Mouse (Mus musculus) heart, adult 2 months (tissue): ENCODE measurements around the gene Pde3b. TPM values are rescaled to one million over a fixed set of nuclear protein-coding genes. Genes with fewer than 3 reads are reported as not detected.
A peak's percentile ranks its signal among the peaks of the same experiment; 100 is the strongest.
"Not testable (repeated sequence)": the region's sequence is repeated elsewhere in the genome, so short reads cannot be mapped to it uniquely, and the experiment has no call there.

ENCODE experiments used
- DNase-seq, 2 experiments: peaks; one replicate each; pipeline ENCODE4 v3.0.0; 2021
- H3K27ac ChIP-seq: fragments of 200-600 bp; 2 replicates; pipeline ENCODE4 v1.8.1; 2022
- H3K27me3 ChIP-seq: fragments of 200-500 bp; 2 replicates; pipeline ENCODE4 v1.6.1; 2012; ENCODE audit warnings: mild to moderate bottlenecking, low read length, inconsistent platforms, mixed read lengths; ENCODE audit not compliant: control insufficient read depth, insufficient read depth
- H3K36me3 ChIP-seq: fragments of 200-500 bp; 2 replicates; pipeline ENCODE4 v1.6.1; 2012; ENCODE audit warnings: low read length, inconsistent platforms; ENCODE audit not compliant: control insufficient read depth, insufficient read depth
- H3K4me1 ChIP-seq: fragments of 200-500 bp; 2 replicates; pipeline ENCODE4 v1.6.1; 2011; ENCODE audit warnings: low read length; ENCODE audit not compliant: control insufficient read depth, insufficient read depth
- H3K4me3 ChIP-seq: fragments of 200-600 bp; 2 replicates; pipeline ENCODE4 v1.8.1; 2022
- H3K79me2 ChIP-seq: fragments of 200-500 bp; replicated peaks from 2 replicates; pipeline ENCODE4 v1.6.1; 2012; ENCODE audit warnings: mild to moderate bottlenecking, inconsistent platforms, low read length, moderate library complexity, mixed read lengths; ENCODE audit not compliant: control insufficient read depth, insufficient read depth
- H3K9ac ChIP-seq: fragments of 200-500 bp; 2 replicates; pipeline ENCODE4 v1.6.1; 2012; ENCODE audit warnings: low read depth, mild to moderate bottlenecking, control low read depth, inconsistent platforms, low read length, mixed read lengths
- CTCF ChIP-seq: fragments of 200-600 bp; IDR thresholded peaks from 2 replicates; pipeline ENCODE4 v1.8.1; 2022; ENCODE audit warnings: antibody characterized with exemption, mild to moderate bottlenecking, moderate library complexity
- EP300 ChIP-seq: fragments of 200-500 bp; IDR thresholded peaks from 2 replicates; pipeline ENCODE4 v1.6.1; 2011; ENCODE audit warnings: low read depth, low read length, control low read depth; ENCODE audit not compliant: insufficient read depth
- POLR2A ChIP-seq: fragments of 200-500 bp; IDR thresholded peaks from 2 replicates; pipeline ENCODE4 v1.6.1; 2011; ENCODE audit warnings: mild to moderate bottlenecking, low read depth, low read length, control low read depth; ENCODE audit not compliant: insufficient read depth
- WGBS: fragments of 180-500 bp; shearing (Covaris S2); methylation state at CpG from one replicate; pipeline ENCODE4 v1.1.7; 2018; 5-methylcytosine and 5-hydroxymethylcytosine counted together
- intact Hi-C: fragments of 180-260 bp; cut with DNase I; formaldehyde crosslinking; loops from one replicate; pipeline ENCODE4 v1.15.1; 2025
- long read RNA-seq: library from polyadenylated mRNA; stranded (forward); transcript quantifications from one replicate; pipeline ENCODE4 v2.0.0, GENCODE M21; 2021
- polyA plus RNA-seq: library from polyadenylated mRNA; depleted of rRNA; stranded (reverse); fragments of >200 nt; gene quantifications from 2 replicates; pipeline ENCODE4 v1.2.3, GENCODE M21; 2012; rRNA removed
- total RNA-seq, 2 experiments: library from RNA; stranded (reverse); gene quantifications; 2 replicates each; pipeline ENCODE4 v1.2.3; 2021

The Pde3b gene
- 1 to 10 TPM; 3.8 to 4.8 TPM for total RNA-seq
- polyA plus RNA-seq = 4.9 and 5.2 TPM in 2 replicates
- long read RNA-seq, partial matches to known transcripts = 0 of 2 reads
- long read RNA-seq, other reads (novel, unspliced or antisense) = 2 of 2 reads

GRCm38 (mm10) chr7:114414421-114415335 is at the start of gene Pde3b:
TSS of gene Pde3b (plus strand) at chr7:114415281.
- H3K27ac ChIP-seq = peak within 1 kb of the TSS; percentile 53
- intact Hi-C loops = loop anchor here (5.0 kb wide), 2 partner anchors 112 to 137 kb away; partner anchors contain the start of gene Psma1
- no peaks in the 10 kb centered on the region for H3K36me3 ChIP-seq
- H3K27me3 ChIP-seq = peaks cover 1% of the 10 kb centered on the region; the same call in 1 of the 2 replicates
- peak within 1 kb of the TSS; percentile 70 for H3K4me3 ChIP-seq
- no peaks in the 10 kb centered on the region for H3K4me1 ChIP-seq
- 4% methylated on average over 67 of the region's 70 CpGs for WGBS
- H3K9ac ChIP-seq = peak within 1 kb of the TSS; percentile 82
- peak; percentile 78 to 84 for DNase-seq
- no peak for TF ChIP-seq CTCF
- no peak for TF ChIP-seq POLR2A
- no peak for TF ChIP-seq EP300
- H3K79me2 ChIP-seq = no peaks in the 10 kb centered on the region

DNA sequence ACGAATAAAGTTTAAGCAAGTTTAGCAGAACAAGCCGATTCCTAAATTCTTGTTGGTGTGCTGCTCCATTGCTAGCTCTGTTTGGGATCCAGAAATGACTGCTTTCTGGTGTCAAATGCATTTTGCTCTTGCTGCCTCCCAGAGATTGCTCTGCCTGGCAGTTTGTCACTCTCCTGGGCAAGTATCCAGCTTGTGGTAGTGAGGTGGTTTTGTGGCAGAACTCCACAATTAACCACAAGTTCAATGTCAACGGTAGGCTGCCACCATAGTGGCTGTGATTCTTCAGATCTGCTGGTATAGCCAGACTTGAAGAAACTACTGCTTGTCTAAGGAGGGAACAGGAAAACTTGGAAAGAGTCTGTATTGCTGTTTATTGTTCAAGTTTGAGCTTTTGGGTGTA is 13.0 kb upstream of the Pde3b start:
- H3K36me3 ChIP-seq = no peaks in the 10 kb centered on the region
- DNase-seq = no peak
- H3K9ac ChIP-seq = no peak overlapping the region
- intact Hi-C loops = no loop called here
- WGBS = 74% methylated on average over 3 of the region's 3 CpGs
- H3K27ac ChIP-seq = no peak overlapping the region
- no peak overlapping the region for H3K4me3 ChIP-seq
- TF ChIP-seq POLR2A = no peak
- TF ChIP-seq EP300 = no peak
- no peak for TF ChIP-seq CTCF
- no peaks in the 10 kb centered on the region for H3K79me2 ChIP-seq
- no peaks in the 10 kb centered on the region for H3K27me3 ChIP-seq
- H3K4me1 ChIP-seq = no peaks in the 10 kb centered on the region; the same call in 1 of the 2 replicates

DNA sequence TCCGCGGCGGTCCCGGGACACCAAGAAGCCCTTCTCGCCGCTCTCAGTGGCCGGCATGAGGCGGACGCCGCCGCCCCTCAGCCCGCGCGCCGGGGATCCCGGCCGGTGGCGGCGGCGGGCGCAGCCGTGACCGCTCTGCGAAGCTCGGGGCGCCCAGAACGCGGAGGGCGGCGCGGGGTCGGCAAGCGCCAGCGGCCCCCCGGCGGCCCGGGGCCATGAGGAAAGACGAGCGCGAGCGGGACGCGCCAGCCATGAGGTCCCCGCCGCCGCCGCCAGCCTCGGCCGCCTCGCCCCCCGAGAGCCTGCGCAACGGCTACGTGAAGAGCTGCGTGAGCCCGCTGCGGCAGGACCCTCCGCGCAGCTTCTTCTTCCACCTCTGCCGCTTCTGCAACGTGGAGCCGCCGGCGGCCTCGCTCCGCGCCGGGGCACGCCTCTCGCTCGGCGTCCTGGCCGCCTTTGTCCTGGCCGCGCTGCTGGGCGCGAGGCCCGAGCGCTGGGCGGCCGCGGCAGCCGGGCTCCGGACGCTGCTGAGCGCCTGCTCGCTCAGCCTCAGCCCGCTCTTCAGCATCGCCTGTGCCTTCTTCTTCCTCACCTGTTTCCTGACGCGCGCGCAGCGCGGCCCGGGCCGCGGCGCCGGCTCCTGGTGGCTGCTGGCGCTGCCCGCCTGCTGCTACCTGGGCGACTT is 397 bp downstream of the Pde3b start:
- TF ChIP-seq CTCF = no peak
- TF ChIP-seq EP300 = no peak
- no peak for TF ChIP-seq POLR2A
- no peaks in the 10 kb centered on the region for H3K36me3 ChIP-seq
- intact Hi-C loops = loop anchor here (5.0 kb wide), 2 partner anchors 113 to 138 kb away; partner anchors contain the start of gene Psma1
- H3K4me1 ChIP-seq = no peaks in the 10 kb centered on the region
- peak overlapping the region; percentile 52 for H3K27ac ChIP-seq
- peaks cover 1% of the 10 kb centered on the region; the same call in 1 of the 2 replicates for H3K27me3 ChIP-seq
- under 1% methylated on average over 80 of the region's 103 CpGs for whole genome bisulfite sequencing
- H3K79me2 ChIP-seq = no peaks in the 10 kb centered on the region; the same call in 1 of the 2 replicates
- DNase-seq = peak; percentile 65 to 68
- H3K9ac ChIP-seq = peak overlapping the region; percentile 82
- H3K4me3 ChIP-seq = peak overlapping the region; percentile 70

- no peaks in the 10 kb centered on the region for H3K4me1 ChIP-seq
- WGBS = under 1% methylated on average over 66 of the region's 66 CpGs
- no peaks in the 10 kb centered on the region; the same call in 1 of the 2 replicates for H3K79me2 ChIP-seq
- H3K27ac ChIP-seq = peak overlapping the region; percentile 52
- no peaks in the 10 kb centered on the region for H3K36me3 ChIP-seq
- peak overlapping the region; percentile 70 for H3K4me3 ChIP-seq
- intact Hi-C loops = loop anchor here (5.0 kb wide), 2 partner anchors 114 to 139 kb away; partner anchors contain the start of gene Psma1
- H3K27me3 ChIP-seq = peaks cover 1% of the 10 kb centered on the region; the same call in 1 of the 2 replicates
- no peak for TF ChIP-seq POLR2A
- no peak for TF ChIP-seq EP300
- TF ChIP-seq CTCF = no peak
- peak overlapping the region; percentile 82 for H3K9ac ChIP-seq
- peak; percentile 49 to 59 for DNase-seq
These were observed 1.2 kb downstream of the Pde3b start for GRCm38 (mm10) chr7:114416021-114416845.

DNA sequence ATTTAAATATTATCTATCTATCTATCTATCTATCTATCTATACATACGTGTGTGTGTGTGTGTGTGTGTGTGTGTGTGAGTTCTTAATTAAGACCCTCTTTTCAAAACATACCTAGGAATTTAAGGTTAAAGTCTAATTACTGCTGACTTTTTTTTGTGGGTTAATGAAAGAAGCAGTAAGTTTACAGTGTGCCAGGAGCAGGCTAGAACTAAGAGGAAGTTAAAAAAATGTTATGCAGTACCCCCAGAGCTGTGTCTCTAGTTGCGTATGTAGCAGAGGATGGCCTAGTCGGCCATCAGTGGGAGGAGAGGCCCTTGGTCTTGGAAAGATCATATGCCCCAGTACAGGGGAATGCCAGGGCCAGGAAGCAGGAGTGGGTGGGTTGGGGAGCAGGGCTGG is 4.2 kb downstream of the Pde3b start:
- not testable (repeated sequence) for H3K9ac ChIP-seq, H3K79me2 ChIP-seq, H3K27ac ChIP-seq, DNase-seq, H3K27me3 ChIP-seq, H3K4me3 ChIP-seq, H3K4me1 ChIP-seq, H3K36me3 ChIP-seq
- WGBS = 80% methylated on average over 3 of the region's 3 CpGs
- intact Hi-C loops = loop anchor here (5.0 kb wide), 2 partner anchors 117 to 142 kb away; partner anchors contain the start of gene Psma1
